Mouse (Mus musculus) hindlimb bud, embryonic 11.5 days (tissue): Measurements from ENCODE around the gene Bahcc1.
A peak's percentile ranks its signal among the peaks of the same experiment; 100 is the strongest.

Experiments
- DNase-seq: peaks from one replicate; pipeline ENCODE4 v3.0.0-alpha.2; 2012; ENCODE audit warnings: low read depth, low spot score; ENCODE audit errors: extremely low spot score

Gene Bahcc1

GRCm38 (mm10) chr11:120232230-120233097 lies at the start of gene Bahcc1:
TSS of gene Bahcc1 (plus strand) at chr11:120232947.
- peak; percentile 96 for DNase-seq

- DNase-seq = no peak
Measured at GRCm38 (mm10) chr11:120183180-120183579, 49.6 kb upstream of the Bahcc1 start.

GRCm38 (mm10) chr11:120183708-120184107 lies 49.0 kb upstream of the Bahcc1 start:
- no peak for DNase-seq

- no peak for DNase-seq
Measured at GRCm38 (mm10) chr11:120184371-120185315, 48.1 kb upstream of the Bahcc1 start.

- no peak for DNase-seq
Measured at GRCm38 (mm10) chr11:120185316-120186141, 47.2 kb upstream of the Bahcc1 start.

- no peak for DNase-seq
Measured at GRCm38 (mm10) chr11:120186145-120186740, 46.5 kb upstream of the Bahcc1 start.

GRCm38 (mm10) chr11:120186821-120187235 lies 45.9 kb upstream of the Bahcc1 start:
- DNase-seq = peak; percentile 30

GRCm38 (mm10) chr11:120187236-120188101 lies 45.3 kb upstream of the Bahcc1 start:
- peak; percentile 30 for DNase-seq

GRCm38 (mm10) chr11:120188102-120188480 lies 44.7 kb upstream of the Bahcc1 start:
- no peak for DNase-seq

GRCm38 (mm10) chr11:120188481-120189441 lies 44.0 kb upstream of the Bahcc1 start:
- DNase-seq = peak; percentile 52

GRCm38 (mm10) chr11:120189459-120190312 lies 43.1 kb upstream of the Bahcc1 start:
- peak; percentile 82 for DNase-seq

- no peak for DNase-seq
Measured at GRCm38 (mm10) chr11:120190526-120191412, 42.0 kb upstream of the Bahcc1 start.

GRCm38 (mm10) chr11:120198831-120199230 lies 33.9 kb upstream of the Bahcc1 start:
- no peak for DNase-seq

- no peak for DNase-seq
Measured at GRCm38 (mm10) chr11:120199766-120200165, 33.0 kb upstream of the Bahcc1 start.

GRCm38 (mm10) chr11:120200621-120201020 lies 32.1 kb upstream of the Bahcc1 start:
- DNase-seq = no peak

- DNase-seq = no peak
Measured at GRCm38 (mm10) chr11:120204200-120204599, 28.5 kb upstream of the Bahcc1 start.
